Comparison of ENCODE assay signal across 20 mouse cellular contexts in the genomic region with DNA sequence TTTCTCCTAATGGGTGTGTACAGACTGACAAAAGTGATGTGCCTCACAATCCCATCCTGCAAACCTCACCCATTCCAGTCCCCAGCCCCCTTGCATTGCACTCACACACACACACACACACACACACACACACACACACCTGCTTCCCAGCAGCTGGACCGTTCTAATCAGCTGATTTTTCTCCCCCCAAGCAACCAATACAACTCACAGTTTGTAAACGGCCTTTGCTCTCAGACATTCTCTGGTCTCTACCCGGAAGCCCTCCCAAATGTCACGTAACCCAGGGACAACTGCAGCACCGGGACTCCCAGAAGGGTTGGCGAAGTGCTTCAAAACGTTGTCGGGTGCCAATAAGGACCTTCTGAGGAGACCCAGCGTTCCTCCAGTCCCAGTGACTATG. TPM values are rescaled to one million over a fixed set of nuclear protein-coding genes. Genes with fewer than 3 reads are reported as not detected.
DNase-seq lines count a peak whose midpoint lies in the region; ATAC-seq lines count a peak whose summit lies in the region.
"Had no signal": no experiment of that assay in that cellular context is flagged by ENCODE, and none has a peak within 500 bp of the region (broad histone marks: within the 10 kb centered on the region; RNA-seq: fewer than 3 reads in every experiment).

No protein-coding gene starts in this region.

- DNase-seq in hindbrain, embryonic 10.5 days (ENCODE audit: low spot score) = no peak
- DNase-seq in kidney, postnatal 36 days = peak; percentile 36 to 48
- no peak for DNase-seq in kidney, adult 8-10 months
- no peak for DNase-seq in midbrain, embryonic 10.5 days (ENCODE audit: low spot score)
- DNase-seq in yolk sac, embryonic 10.5 days (ENCODE audit: low spot score) = peak; percentile 60
- DNase-seq in lung, postnatal 25 days (ENCODE audit: low spot score) = no peak
- DNase-seq: cerebellum, adult 8-10 months; heart, postnatal 10 days; kidney, adult 18-20 months; layer of hippocampus, adult 9-11 months; lung, adult 2 months; lung, postnatal 36 days; thymus, adult 18-20 months; thymus, postnatal 4 days had no signal

- H3K9me3 ChIP-seq in hindbrain, embryonic 13.5 days = no peaks in the 10 kb centered on the region
- no peaks in the 10 kb centered on the region for H3K9me3 ChIP-seq in hindbrain, embryonic 10.5 days
- H3K9me3 ChIP-seq in midbrain, embryonic 13.5 days = no peaks in the 10 kb centered on the region
- no peaks in the 10 kb centered on the region for H3K9me3 ChIP-seq in midbrain, embryonic 10.5 days (replicated peaks)
- H3K9me3 ChIP-seq: stomach, embryonic 15.5 days had no signal

- H3K4me2 ChIP-seq in hindbrain, embryonic 13.5 days = no peak overlapping the region
- no peak overlapping the region for H3K4me2 ChIP-seq in midbrain, embryonic 13.5 days (replicated peaks)
- H3K4me2 ChIP-seq: heart, embryonic 11.5 days; stomach, embryonic 15.5 days had no signal

- no peak for ATAC-seq in hindbrain, embryonic 13.5 days (ENCODE audit: low FRiP score)
- ATAC-seq in midbrain, embryonic 13.5 days = no peak
- ATAC-seq: forebrain, embryonic 14.5 days had no signal

- WGBS in hindbrain, embryonic 13.5 days = 82% methylated on average over 9 of the region's 9 CpGs
- 91% methylated on average over 9 of the region's 9 CpGs for WGBS in hindbrain, embryonic 10.5 days
- 87% methylated on average over 9 of the region's 9 CpGs for WGBS in midbrain, embryonic 13.5 days
- WGBS in midbrain, embryonic 10.5 days = 92% methylated on average over 9 of the region's 9 CpGs

- no peaks in the 10 kb centered on the region for H3K27me3 ChIP-seq in hindbrain, embryonic 13.5 days
- no peaks in the 10 kb centered on the region for H3K27me3 ChIP-seq in hindbrain, embryonic 10.5 days (ENCODE audit: insufficient read depth, poor library complexity, severe bottlenecking)
- H3K27me3 ChIP-seq in midbrain, embryonic 13.5 days = no peaks in the 10 kb centered on the region
- H3K27me3 ChIP-seq in midbrain, embryonic 10.5 days (ENCODE audit: low read depth, poor library complexity, severe bottlenecking) = no peaks in the 10 kb centered on the region
- H3K27me3 ChIP-seq: stomach, embryonic 15.5 days had no signal

- H3K9ac ChIP-seq in hindbrain, embryonic 13.5 days = no peak overlapping the region
- H3K9ac ChIP-seq in midbrain, embryonic 13.5 days (replicated peaks) = no peak overlapping the region
- H3K9ac ChIP-seq: stomach, embryonic 15.5 days had no signal

- peak overlapping the region; percentile 44; the same call in 1 of the 2 replicates for H3K27ac ChIP-seq in hindbrain, embryonic 13.5 days
- H3K27ac ChIP-seq in hindbrain, embryonic 10.5 days = no peak overlapping the region
- H3K27ac ChIP-seq in midbrain, embryonic 13.5 days = peak overlapping the region; percentile 42; the same call in 1 of the 2 replicates
- no peak overlapping the region for H3K27ac ChIP-seq in midbrain, embryonic 10.5 days (replicated peaks)
- H3K27ac ChIP-seq: stomach, embryonic 15.5 days had no signal

- no peak overlapping the region for H3K4me3 ChIP-seq in hindbrain, embryonic 13.5 days
- H3K4me3 ChIP-seq in hindbrain, embryonic 10.5 days = no peak overlapping the region
- no peak overlapping the region for H3K4me3 ChIP-seq in midbrain, embryonic 13.5 days (replicated peaks)
- no peak overlapping the region for H3K4me3 ChIP-seq in midbrain, embryonic 10.5 days
- H3K4me3 ChIP-seq: erythroblast, embryonic 14.5 days; stomach, embryonic 15.5 days had no signal

- peaks cover 37% of the 10 kb centered on the region for H3K36me3 ChIP-seq in hindbrain, embryonic 13.5 days
- H3K36me3 ChIP-seq in hindbrain, embryonic 10.5 days = peaks cover 99% of the 10 kb centered on the region
- H3K36me3 ChIP-seq in midbrain, embryonic 13.5 days = peaks cover 30% of the 10 kb centered on the region
- peaks cover 100% of the 10 kb centered on the region for H3K36me3 ChIP-seq in midbrain, embryonic 10.5 days
- H3K36me3 ChIP-seq: stomach, embryonic 15.5 days had no signal

- peaks cover 70% of the 10 kb centered on the region for H3K4me1 ChIP-seq in hindbrain, embryonic 13.5 days (replicated peaks)
- H3K4me1 ChIP-seq in hindbrain, embryonic 10.5 days (replicated peaks) = peaks cover 45% of the 10 kb centered on the region
- peaks cover 62% of the 10 kb centered on the region for H3K4me1 ChIP-seq in midbrain, embryonic 13.5 days (replicated peaks)
- peaks cover 77% of the 10 kb centered on the region for H3K4me1 ChIP-seq in midbrain, embryonic 10.5 days

RNA-seq across cellular contexts. Expression of gene Msi2, which starts 57.9 kb away (rescaled TPM):
- 36.6 and 41.0 TPM in 2 replicates for polyA plus RNA-seq in hindbrain, embryonic 13.5 days (2015; fragmentation: Nextera tagmentation; extraction: Ambion mirVana)
- polyA plus RNA-seq in hindbrain, embryonic 10.5 days (2016; fragmentation: Nextera tagmentation; extraction: Ambion mirVana) = 27.3 and 29.9 TPM in 2 replicates
- polyA plus RNA-seq in midbrain, embryonic 13.5 days (2015; fragmentation: Nextera tagmentation; extraction: Ambion mirVana) = 38.5 and 41.0 TPM in 2 replicates
- 25.3 and 30.5 TPM in 2 replicates for polyA plus RNA-seq in midbrain, embryonic 10.5 days (2016; fragmentation: Nextera tagmentation; extraction: Ambion mirVana)

Comparison
In these comparisons a context has a peak if more than half of its experiments do, and no peak if none do; other contexts are left out.
1. H3K27ac ChIP-seq: peak in hindbrain, embryonic 13.5 days (single experiment) and midbrain, embryonic 13.5 days (single experiment); none in hindbrain, embryonic 10.5 days (single experiment) and midbrain, embryonic 10.5 days (single experiment).
2. DNase-seq: peak in kidney, postnatal 36 days (2 of 2) and yolk sac, embryonic 10.5 days (single experiment); none in hindbrain, embryonic 10.5 days (single experiment), kidney, adult 8-10 months (0 of 2), midbrain, embryonic 10.5 days (single experiment) and lung, postnatal 25 days (single experiment).